Mouse (Mus musculus): ENCODE data around the gene Aoc3. TPM values are rescaled to one million over a fixed set of nuclear protein-coding genes. Genes with fewer than 3 reads are reported as not detected.
"Not testable (repeated sequence)": the region's sequence is repeated elsewhere in the genome, so short reads cannot be mapped to it uniquely, and the experiment has no call there.

Gene Aoc3
- polyA plus RNA-seq, 1 experiment from 2014 or later, result 0.05 TPM

DNA sequence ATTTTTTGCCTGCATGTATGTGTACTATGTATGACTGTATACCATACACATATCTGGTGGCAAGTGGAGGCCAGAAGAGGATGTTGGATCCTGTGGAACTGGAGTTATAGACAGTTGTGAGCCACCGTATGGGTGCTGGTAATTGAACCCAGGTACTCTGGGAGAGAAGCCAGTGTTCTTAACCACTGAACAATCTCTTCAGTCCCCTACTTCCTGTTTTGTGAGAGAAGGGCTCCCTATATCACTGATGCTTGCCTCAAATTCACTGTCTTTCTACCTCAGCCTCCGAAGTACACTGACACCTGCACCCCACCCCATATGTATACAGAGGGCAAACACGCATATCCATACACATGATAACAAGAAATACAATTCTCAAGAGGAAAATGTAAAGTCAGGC is 19.3 kb upstream of the Aoc3 start:
- no peaks in the 10 kb centered on the region for H3K36me3 ChIP-seq
- peaks cover 15% of the 10 kb centered on the region; the same call in 1 of the 2 replicates for H3K27me3 ChIP-seq (replicated peaks)
- H3K27ac ChIP-seq, result no peak overlapping the region
- no peaks in the 10 kb centered on the region for H3K9me3 ChIP-seq (replicated peaks)
- ATAC-seq, result no peak
- WGBS (ENCODE audit: insufficient replicate concordance), result 70% methylated on average over 3 of the region's 3 CpGs
- H3K4me3 ChIP-seq, result no peak overlapping the region
- peaks cover 29% of the 10 kb centered on the region for H3K4me1 ChIP-seq
- H3K4me2 ChIP-seq, result no peak overlapping the region
- no peak overlapping the region for H3K9ac ChIP-seq

DNA sequence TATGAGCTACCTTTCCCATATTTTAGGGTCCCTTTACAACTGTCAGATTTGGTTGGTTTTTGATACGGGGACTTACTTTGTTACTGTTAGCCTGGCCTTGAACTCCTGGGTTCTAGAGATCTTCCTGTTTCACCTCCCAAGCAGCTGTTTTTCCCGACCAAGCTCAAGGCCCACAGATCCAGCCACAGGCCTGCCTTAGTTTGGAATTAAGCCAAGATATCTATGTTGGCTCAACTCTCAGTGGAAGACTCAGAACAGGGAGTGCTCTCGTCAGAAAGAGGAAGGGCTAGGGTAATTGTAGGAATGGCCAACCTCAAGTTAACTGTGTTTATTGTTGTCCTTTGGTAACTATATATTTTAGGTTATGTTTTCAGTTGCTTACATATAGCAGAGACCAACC is 18.3 kb upstream of the Aoc3 start:
- Histone ChIP-seq H3K9me3 (replicated peaks) (no peaks in the 10 kb centered on the region), H3K4me2 (no peak overlapping the region), H3K4me1 (peaks cover 32% of the 10 kb centered on the region), H3K36me3 (no peaks in the 10 kb centered on the region), H3K27me3 (replicated peaks) (peaks cover 6% of the 10 kb centered on the region; the same call in 1 of the 2 replicates), H3K9ac (no peak overlapping the region), H3K4me3 (no peak overlapping the region), H3K27ac (no peak overlapping the region)
- WGBS (ENCODE audit: insufficient replicate concordance), result 60% methylated on average over 3 of the region's 3 CpGs
- ATAC-seq, result no peak

DNA sequence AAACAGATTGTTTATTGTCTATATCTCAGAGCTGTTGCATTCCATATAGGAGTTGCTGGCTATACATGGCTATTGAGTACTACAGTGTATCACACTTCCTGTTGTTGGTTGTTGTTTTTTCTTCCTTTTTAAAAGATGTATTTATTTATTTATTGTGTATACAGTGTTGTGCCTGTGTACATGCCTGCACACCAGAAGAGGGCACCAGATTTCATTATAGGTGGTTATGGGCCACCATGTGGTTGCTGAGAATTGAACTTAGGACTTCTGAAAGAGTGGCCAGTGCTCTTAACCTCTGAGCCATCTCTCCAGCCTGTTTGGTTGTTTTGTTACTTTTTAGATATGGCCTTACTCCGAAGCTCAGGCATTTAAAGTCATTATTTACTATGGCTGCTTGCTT is 15.8 kb upstream of the Aoc3 start:
- peaks cover 53% of the 10 kb centered on the region for H3K4me1 ChIP-seq
- peak overlapping the region; percentile 100 for H3K27ac ChIP-seq
- no peak for ATAC-seq
- peaks cover 23% of the 10 kb centered on the region for H3K36me3 ChIP-seq
- peak overlapping the region; percentile 87 for H3K4me2 ChIP-seq
- WGBS (ENCODE audit: insufficient replicate concordance), result 85% methylated on average over 1 of the region's 1 CpGs
- H3K9ac ChIP-seq, result no peak overlapping the region
- H3K27me3 ChIP-seq (replicated peaks), result no peaks in the 10 kb centered on the region
- no peak overlapping the region for H3K4me3 ChIP-seq
- H3K9me3 ChIP-seq (replicated peaks), result no peaks in the 10 kb centered on the region

DNA sequence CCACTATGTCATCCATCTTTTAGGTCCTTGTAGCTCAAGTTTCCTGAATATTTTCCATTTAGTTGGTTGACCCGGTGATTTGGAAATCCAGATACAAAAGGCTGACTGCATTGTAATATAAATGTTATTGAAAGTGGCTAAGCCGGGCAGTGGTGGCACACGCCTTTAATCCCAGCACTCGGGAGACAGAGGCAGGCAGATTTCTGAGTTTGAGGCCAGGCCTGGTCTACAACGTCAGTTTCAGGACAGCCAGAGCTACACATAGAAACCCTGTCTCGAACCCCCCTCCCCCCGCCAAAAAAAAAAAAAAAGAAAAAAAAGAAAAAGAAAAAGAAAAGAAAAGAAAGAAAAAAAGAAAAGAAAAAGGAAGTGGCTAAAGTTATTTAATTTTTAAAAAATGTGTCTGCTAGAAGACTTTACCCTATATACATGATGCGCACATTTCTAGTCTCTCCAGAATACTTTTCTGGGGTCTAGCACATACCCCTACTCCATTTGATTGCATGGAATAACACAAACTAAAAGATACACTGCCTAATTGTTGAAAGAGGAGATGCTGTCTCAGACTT is 15.2 kb upstream of the Aoc3 start:
- 45% methylated on average over 8 of the region's 8 CpGs for WGBS (ENCODE audit: insufficient replicate concordance)
- Histone ChIP-seq H3K4me3 (peak overlapping the region; percentile 98), H3K36me3 (peaks cover 29% of the 10 kb centered on the region), H3K9ac (peak overlapping the region; percentile 98; the same call in 1 of the 2 replicates), H3K4me2 (peak overlapping the region; percentile 87), H3K27me3 (replicated peaks) (no peaks in the 10 kb centered on the region), H3K27ac (peak overlapping the region; percentile 100), H3K4me1 (peaks cover 56% of the 10 kb centered on the region), H3K9me3 (replicated peaks) (no peaks in the 10 kb centered on the region)
- ATAC-seq, result no peak

DNA sequence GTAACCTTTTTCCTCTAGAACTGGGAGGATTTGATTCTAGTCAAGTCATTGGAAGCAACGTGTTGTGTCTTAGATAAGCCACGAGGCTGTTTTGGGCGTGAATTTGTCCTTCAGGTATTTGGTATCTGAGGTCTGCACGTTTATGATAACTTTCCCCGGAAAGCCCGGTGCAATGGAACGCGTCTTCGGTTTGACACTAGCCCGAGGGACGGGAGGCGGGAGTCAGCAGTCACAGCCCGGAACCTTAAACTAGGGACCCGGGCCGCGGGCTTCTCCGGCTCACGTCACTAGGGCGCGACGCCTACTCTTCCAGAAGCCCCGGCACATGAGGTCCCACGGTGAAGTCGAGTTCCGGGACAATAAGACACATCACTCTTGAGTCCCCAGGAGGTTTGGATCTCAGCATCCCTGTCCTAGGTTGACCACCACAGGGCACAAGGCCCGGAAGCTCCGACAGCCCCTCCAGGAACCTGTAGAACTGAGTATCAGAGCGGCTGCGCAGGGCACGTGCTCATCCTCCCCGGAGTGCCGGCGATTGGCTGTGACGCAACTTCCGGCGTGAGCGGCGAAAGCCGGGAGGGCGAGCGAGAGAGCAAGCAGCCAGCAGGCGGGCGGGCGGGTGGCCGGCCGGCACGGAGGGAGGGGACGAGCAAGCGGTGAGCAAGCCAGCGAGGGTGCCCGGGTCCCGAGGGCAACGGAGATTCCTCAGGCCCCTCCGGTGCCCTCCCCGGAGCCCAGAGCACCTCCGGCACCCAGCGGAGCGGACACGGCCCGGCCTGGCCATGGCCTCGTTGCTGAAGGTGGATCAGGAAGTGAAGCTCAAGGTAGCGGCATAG is 14.5 kb upstream of the Aoc3 start, which contains the start of gene Psme3:
Gene Psme3, plus strand, starts transcription at position 549 of the 836 bp plus-strand sequence.
- peaks cover 56% of the 10 kb centered on the region for H3K4me1 ChIP-seq
- H3K4me2 ChIP-seq, result peak within 1 kb of the TSS; percentile 87
- H3K27me3 ChIP-seq (replicated peaks), result no peaks in the 10 kb centered on the region
- peak within 1 kb of the TSS; percentile 100 for H3K27ac ChIP-seq
- H3K9ac ChIP-seq, result peak within 1 kb of the TSS; percentile 98
- peak; percentile 90 for ATAC-seq
- peaks cover 36% of the 10 kb centered on the region for H3K36me3 ChIP-seq
- H3K4me3 ChIP-seq, result peak within 1 kb of the TSS; percentile 98
- H3K9me3 ChIP-seq (replicated peaks), result no peaks in the 10 kb centered on the region
- WGBS (ENCODE audit: insufficient replicate concordance), result under 1% methylated on average over 57 of the region's 62 CpGs

DNA sequence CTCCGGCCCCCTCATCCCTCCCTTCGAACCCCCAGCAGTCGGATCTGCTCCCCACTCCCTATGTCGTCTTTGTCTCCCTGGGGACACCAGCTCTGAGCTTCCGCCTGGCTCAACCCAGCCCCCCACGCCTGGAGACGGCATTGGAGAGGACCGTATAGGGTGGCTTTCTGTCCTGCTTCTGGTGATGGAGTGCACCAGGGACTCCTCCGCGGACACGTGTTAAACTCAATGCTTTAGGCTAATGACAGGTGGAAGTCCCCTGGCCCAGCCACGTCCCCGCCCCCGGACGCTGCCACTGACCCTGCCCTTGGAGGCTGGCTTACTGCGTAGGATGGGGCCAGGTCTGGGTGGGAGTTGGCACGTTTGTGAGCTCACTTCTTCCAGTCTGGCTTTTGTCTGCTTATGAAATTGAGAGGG is 13.9 kb upstream of the Aoc3 start:
- H3K9me3 ChIP-seq (replicated peaks), result no peaks in the 10 kb centered on the region
- H3K27ac ChIP-seq, result peak overlapping the region; percentile 100
- ATAC-seq, result peak; percentile 67
- peaks cover 42% of the 10 kb centered on the region for H3K36me3 ChIP-seq
- peak overlapping the region; percentile 98 for H3K9ac ChIP-seq
- WGBS (ENCODE audit: insufficient replicate concordance), result under 1% methylated on average over 17 of the region's 17 CpGs
- peaks cover 56% of the 10 kb centered on the region for H3K4me1 ChIP-seq
- H3K4me2 ChIP-seq, result peak overlapping the region; percentile 87
- peak overlapping the region; percentile 98 for H3K4me3 ChIP-seq
- H3K27me3 ChIP-seq (replicated peaks), result no peaks in the 10 kb centered on the region

DNA sequence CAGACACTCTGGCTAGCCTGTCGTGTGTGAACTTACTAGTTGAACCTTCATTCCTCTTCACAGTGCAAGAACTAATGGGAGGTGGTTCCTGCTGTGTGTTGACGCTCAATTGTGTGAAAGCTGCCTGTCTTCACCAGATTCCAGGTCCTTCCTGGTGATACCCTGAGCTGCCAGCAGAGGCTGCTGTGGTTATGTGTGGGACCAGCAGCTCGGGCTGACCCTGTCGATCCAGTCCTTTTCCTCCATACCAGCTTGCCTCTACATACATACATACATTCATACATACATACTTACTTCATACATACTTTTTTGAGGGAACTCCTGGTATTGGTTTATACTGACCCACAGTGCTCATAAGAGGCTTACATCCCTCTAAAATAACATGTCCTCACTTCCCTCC is 6.8 kb upstream of the Aoc3 start:
- no peaks in the 10 kb centered on the region for H3K9me3 ChIP-seq (replicated peaks)
- H3K4me2 ChIP-seq, result no peak overlapping the region
- no peak overlapping the region for H3K4me3 ChIP-seq
- no peak overlapping the region for H3K27ac ChIP-seq
- no peak for ATAC-seq
- H3K36me3 ChIP-seq, result peaks cover 86% of the 10 kb centered on the region
- H3K4me1 ChIP-seq, result peaks cover 17% of the 10 kb centered on the region
- no peak overlapping the region for H3K9ac ChIP-seq
- 56% methylated on average over 4 of the region's 4 CpGs for WGBS (ENCODE audit: insufficient replicate concordance)
- no peaks in the 10 kb centered on the region for H3K27me3 ChIP-seq (replicated peaks)

DNA sequence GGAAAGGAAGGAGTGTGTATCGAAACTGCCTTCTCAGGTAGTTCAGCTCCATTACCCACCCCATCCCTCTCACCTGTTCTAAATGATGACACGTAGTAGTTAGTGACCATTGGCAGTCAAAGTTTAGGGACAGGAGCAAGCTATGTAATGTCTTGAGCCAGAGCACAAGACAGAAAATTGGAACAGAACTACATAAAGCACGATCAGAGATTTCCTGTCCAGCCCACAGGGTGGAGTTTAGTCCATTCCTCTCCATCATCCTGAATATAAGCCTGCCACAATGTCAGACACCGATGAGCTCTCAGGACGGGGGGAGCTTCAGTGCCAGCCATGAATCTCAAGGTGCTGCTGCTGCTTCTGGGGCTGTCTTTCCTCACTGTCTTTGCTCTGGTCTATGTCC is 5.6 kb upstream of the Aoc3 start, which contains the start of gene Aoc2:
Gene Aoc2, plus strand, starts transcription at position 301 of the 400 bp plus-strand sequence.
- Histone ChIP-seq H3K4me3 (no peak within 1 kb of the TSS), H3K9ac (no peak within 1 kb of the TSS), H3K4me2 (no peak within 1 kb of the TSS), H3K27me3 (replicated peaks) (no peaks in the 10 kb centered on the region), H3K9me3 (replicated peaks) (no peaks in the 10 kb centered on the region), H3K36me3 (peaks cover 77% of the 10 kb centered on the region), H3K27ac (no peak within 1 kb of the TSS), H3K4me1 (0 out of 2 replicates have a peak, but pooled peaks cover 5% of the 10 kb centered on the region)
- ATAC-seq, result 0 out of 2 replicates have a peak, but pooled peaks have one; percentile 6
- WGBS (ENCODE audit: insufficient replicate concordance), result 92% methylated on average over 5 of the region's 5 CpGs

DNA sequence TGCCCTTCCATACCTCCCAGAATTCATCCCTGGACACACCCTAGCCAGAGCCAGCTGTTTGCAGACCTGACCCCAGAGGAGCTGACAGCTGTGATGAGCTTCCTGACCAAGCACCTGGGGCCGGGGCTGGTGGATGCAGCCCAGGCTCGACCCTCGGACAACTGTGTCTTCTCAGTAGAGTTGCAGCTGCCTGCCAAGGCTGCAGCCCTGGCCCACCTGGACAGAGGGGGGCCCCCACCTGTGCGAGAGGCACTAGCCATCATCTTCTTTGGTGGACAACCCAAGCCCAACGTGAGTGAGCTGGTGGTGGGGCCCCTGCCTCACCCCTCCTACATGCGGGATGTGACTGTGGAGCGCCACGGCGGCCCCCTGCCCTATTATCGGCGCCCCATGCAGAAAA is 5.2 kb upstream of the Aoc3 start:
- peak; percentile 16; the same call in 1 of the 2 replicates for ATAC-seq
- not testable (repeated sequence) for H3K9ac ChIP-seq; H3K4me2 ChIP-seq; H3K4me3 ChIP-seq; H3K27me3 ChIP-seq (replicated peaks); H3K27ac ChIP-seq; H3K9me3 ChIP-seq (replicated peaks); H3K4me1 ChIP-seq
- 89% methylated on average over 11 of the region's 11 CpGs for WGBS (ENCODE audit: insufficient replicate concordance)
- peaks cover 73% of the 10 kb centered on the region for H3K36me3 ChIP-seq

DNA sequence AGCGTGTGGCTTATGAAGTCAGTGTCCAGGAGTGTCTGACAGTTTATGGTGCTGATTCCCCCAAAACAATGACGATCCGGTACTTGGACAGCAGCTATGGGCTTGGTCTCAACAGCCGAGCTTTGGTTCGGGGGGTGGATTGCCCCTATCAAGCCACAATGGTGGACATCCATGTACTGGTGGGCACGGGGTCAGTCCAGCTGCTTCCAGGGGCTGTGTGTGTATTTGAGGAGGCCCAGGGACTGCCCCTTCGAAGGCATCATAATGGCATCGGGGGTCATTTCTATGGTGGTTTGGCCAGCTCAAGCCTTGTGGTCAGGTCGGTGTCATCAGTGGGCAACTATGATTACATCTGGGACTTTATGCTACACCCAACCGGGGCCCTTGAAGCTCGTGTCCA is 4.3 kb upstream of the Aoc3 start:
- peaks cover 63% of the 10 kb centered on the region for H3K36me3 ChIP-seq
- 86% methylated on average over 11 of the region's 11 CpGs for WGBS (ENCODE audit: insufficient replicate concordance)

DNA sequence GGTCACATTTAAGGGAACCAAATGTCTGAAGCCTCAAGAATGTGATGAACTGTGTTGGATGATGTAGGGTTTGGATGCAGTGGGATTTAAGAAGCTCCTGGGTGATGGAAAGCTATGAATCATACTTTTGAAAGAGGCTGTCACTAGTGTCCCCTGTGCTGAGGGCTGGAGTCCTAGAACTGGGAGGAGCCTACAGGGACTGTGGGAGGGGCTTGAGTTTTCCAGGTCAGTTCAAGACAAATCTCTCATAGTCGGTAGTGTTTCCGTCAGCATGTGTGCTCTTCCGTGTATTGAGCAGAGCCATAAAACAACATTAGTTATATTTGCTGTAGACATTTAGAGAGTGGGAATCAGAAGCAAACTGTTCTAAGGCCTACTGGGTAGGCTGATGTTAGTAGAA is 3.1 kb upstream of the Aoc3 start:
- no peaks in the 10 kb centered on the region for H3K9me3 ChIP-seq (replicated peaks)

More for the DNA sequence above, 4.3 kb upstream of the Aoc3 start:
- Histone ChIP-seq H3K27ac (no peak overlapping the region), H3K9ac (no peak overlapping the region), H3K4me1 (0 out of 2 replicates have a peak, but pooled peaks cover 4% of the 10 kb centered on the region), H3K9me3 (replicated peaks) (no peaks in the 10 kb centered on the region), H3K4me3 (no peak overlapping the region), H3K27me3 (replicated peaks) (no peaks in the 10 kb centered on the region), H3K4me2 (no peak overlapping the region)
- no peak for ATAC-seq

More for the DNA sequence above, 3.1 kb upstream of the Aoc3 start:
- ATAC-seq, result no peak
- 52% methylated on average over 3 of the region's 3 CpGs for WGBS (ENCODE audit: insufficient replicate concordance)
- no peaks in the 10 kb centered on the region for H3K27me3 ChIP-seq (replicated peaks)
- peaks cover 52% of the 10 kb centered on the region for H3K36me3 ChIP-seq
- no peak overlapping the region for H3K4me3 ChIP-seq
- H3K4me2 ChIP-seq, result no peak overlapping the region
- H3K4me1 ChIP-seq, result 0 out of 2 replicates have a peak, but pooled peaks cover 4% of the 10 kb centered on the region
- H3K27ac ChIP-seq, result no peak overlapping the region
- no peak overlapping the region for H3K9ac ChIP-seq

Data from liver, embryonic 12.5 days (tissue).